Mouse (Mus musculus) E14TG2a.4 (cell line): ENCODE results near the gene Sys1.

ENCODE experiments used
- CTCF ChIP-seq: conservative IDR thresholded peaks from 2 replicates; pipeline ENCODE4 v1.5.1; 2014; ENCODE audit warnings: low read length
- NANOG ChIP-seq: IDR thresholded peaks from 2 replicates; pipeline ENCODE4 v1.6.1; 2014; ENCODE audit warnings: borderline replicate concordance, low read length, mixed read lengths

DNA sequence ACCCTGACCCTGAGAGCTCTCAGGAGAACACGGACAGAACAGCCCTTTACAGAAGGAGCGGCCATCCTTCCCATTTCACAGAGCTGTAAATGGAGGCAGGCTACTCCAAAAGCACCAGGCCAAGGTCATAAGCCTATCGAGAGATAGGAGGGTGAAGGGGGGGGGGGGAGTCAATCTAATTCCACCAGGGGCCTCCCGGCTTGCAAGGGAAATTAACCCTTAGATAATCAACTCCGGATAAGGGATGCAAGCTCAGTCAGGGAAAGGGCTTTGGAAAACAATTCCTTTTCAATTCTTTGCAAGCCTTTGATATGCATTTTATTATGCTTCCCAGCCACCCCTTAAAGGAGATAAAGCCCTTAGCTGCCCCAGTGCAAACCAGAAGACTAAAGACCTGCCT lies 28.3 kb upstream of the Sys1 start:
- TF ChIP-seq CTCF (no peak), NANOG (no peak)
